ENCODE assay signal across 13 mouse cellular contexts in genomic region chr11:106503425-106503717, GRCm38 (mm10). TPM values are rescaled to one million over a fixed set of nuclear protein-coding genes. Genes with fewer than 3 reads are reported as not detected.
A peak's percentile ranks its signal among the peaks of the same experiment; 100 is the strongest.
DNase-seq lines count a peak whose midpoint lies in the region; ATAC-seq and TF ChIP-seq lines count a peak whose summit lies in the region.
"Had no signal": no experiment of that assay in that cellular context is flagged by ENCODE, and none has a peak within 500 bp of the region (broad histone marks: within the 10 kb centered on the region; RNA-seq: fewer than 3 reads in every experiment).

No protein-coding gene starts in this region.

- H3K27ac ChIP-seq in kidney, embryonic 14.5 days (ENCODE audit: low read depth, low read length), result peak overlapping the region; percentile 38; the same call in 1 of the 2 replicates
- H3K27ac ChIP-seq in stomach, embryonic 15.5 days, result 0 out of 2 replicates have a peak overlapping the region, but pooled peaks have one; percentile 97
- no peak overlapping the region for H3K27ac ChIP-seq in stomach, postnatal 0 days (replicated peaks)
- H3K27ac ChIP-seq in limb, embryonic 13.5 days, result peak overlapping the region; percentile 48; the same call in 1 of the 2 replicates
- no peak overlapping the region for H3K27ac ChIP-seq in midbrain, embryonic 15.5 days
- H3K27ac ChIP-seq: neural tube, embryonic 15.5 days had no signal

- TF ChIP-seq EP300 in stomach, postnatal 0 days (optimal IDR thresholded peaks at IDR 0.05), result no peak

- H3K4me2 ChIP-seq in kidney, embryonic 14.5 days (replicated peaks; ENCODE audit: low read depth, low read length), result no peak overlapping the region
- no peak overlapping the region for H3K4me2 ChIP-seq in stomach, embryonic 15.5 days
- no peak overlapping the region for H3K4me2 ChIP-seq in stomach, postnatal 0 days (replicated peaks; ENCODE audit: low read depth)
- no peak overlapping the region for H3K4me2 ChIP-seq in limb, embryonic 13.5 days (replicated peaks)
- H3K4me2 ChIP-seq in midbrain, embryonic 15.5 days, result no peak overlapping the region
- H3K4me2 ChIP-seq: hindbrain, embryonic 14.5 days; neural tube, embryonic 15.5 days had no signal

- no peak for TF ChIP-seq CTCF in stomach, postnatal 0 days (IDR thresholded peaks at IDR 0.05; ENCODE audit: low read depth)

- ATAC-seq in kidney, embryonic 14.5 days (ENCODE audit: low FRiP score, low TSS enrichment), result no peak
- ATAC-seq in stomach, embryonic 15.5 days (ENCODE audit: insufficient read depth, low FRiP score, low read depth), result no peak
- ATAC-seq in stomach, postnatal 0 days (ENCODE audit: low FRiP score, low TSS enrichment), result no peak
- ATAC-seq in limb, embryonic 13.5 days (ENCODE audit: low FRiP score, low read depth), result no peak
- ATAC-seq in midbrain, embryonic 15.5 days (replicated peaks), result no peak

- H3K4me1 ChIP-seq in kidney, embryonic 14.5 days (ENCODE audit: control insufficient read depth, insufficient read depth, low read length), result 0 out of 2 replicates have a peak, but pooled peaks cover 5% of the 10 kb centered on the region
- H3K4me1 ChIP-seq in stomach, embryonic 15.5 days, result no peaks in the 10 kb centered on the region
- no peaks in the 10 kb centered on the region for H3K4me1 ChIP-seq in stomach, postnatal 0 days (replicated peaks; ENCODE audit: control insufficient read depth, insufficient read depth)
- peaks cover 9% of the 10 kb centered on the region; the same call in 1 of the 2 replicates for H3K4me1 ChIP-seq in limb, embryonic 13.5 days
- peaks cover 14% of the 10 kb centered on the region for H3K4me1 ChIP-seq in midbrain, embryonic 15.5 days

- no peaks in the 10 kb centered on the region for H3K36me3 ChIP-seq in kidney, embryonic 14.5 days (ENCODE audit: control insufficient read depth, insufficient read depth, low read length)
- no peaks in the 10 kb centered on the region for H3K36me3 ChIP-seq in stomach, embryonic 15.5 days
- no peaks in the 10 kb centered on the region for H3K36me3 ChIP-seq in stomach, postnatal 0 days (ENCODE audit: control insufficient read depth, insufficient read depth, low read length)
- peaks cover 11% of the 10 kb centered on the region for H3K36me3 ChIP-seq in limb, embryonic 13.5 days
- H3K36me3 ChIP-seq in midbrain, embryonic 15.5 days (replicated peaks), result no peaks in the 10 kb centered on the region; the same call in 1 of the 2 replicates

- H3K4me3 ChIP-seq in kidney, embryonic 14.5 days (ENCODE audit: low read length), result no peak overlapping the region
- H3K4me3 ChIP-seq in stomach, embryonic 15.5 days (replicated peaks), result no peak overlapping the region
- no peak overlapping the region for H3K4me3 ChIP-seq in stomach, postnatal 0 days (ENCODE audit: low read depth, low read length)
- no peak overlapping the region for H3K4me3 ChIP-seq in limb, embryonic 13.5 days
- no peak overlapping the region for H3K4me3 ChIP-seq in midbrain, embryonic 15.5 days
- H3K4me3 ChIP-seq: megakaryocyte, embryonic 14.5 days; neural tube, embryonic 15.5 days had no signal

- H3K9ac ChIP-seq in kidney, embryonic 14.5 days (ENCODE audit: low read depth, low read length), result no peak overlapping the region
- H3K9ac ChIP-seq in stomach, embryonic 15.5 days, result no peak overlapping the region
- H3K9ac ChIP-seq in stomach, postnatal 0 days (ENCODE audit: low read length), result no peak overlapping the region
- no peak overlapping the region for H3K9ac ChIP-seq in limb, embryonic 13.5 days
- H3K9ac ChIP-seq in midbrain, embryonic 15.5 days, result no peak overlapping the region
- H3K9ac ChIP-seq: hindbrain, embryonic 14.5 days; neural tube, embryonic 15.5 days had no signal

- DNase-seq in kidney, adult 8-10 months, result no peak
- DNase-seq in stomach, postnatal 0 days (ENCODE audit: low spot score), result no peak
- DNase-seq in adrenal gland, postnatal 10 days, result no peak
- DNase-seq: cerebellum, adult 18-20 months; heart, adult 18-20 months; kidney, postnatal 4 days had no signal

- WGBS in kidney, embryonic 14.5 days, result 69% methylated on average over 4 of the region's 4 CpGs
- WGBS in stomach, embryonic 15.5 days, result 59% methylated on average over 4 of the region's 4 CpGs
- WGBS in stomach, postnatal 0 days, result 62% methylated on average over 4 of the region's 4 CpGs
- WGBS in limb, embryonic 13.5 days, result 75% methylated on average over 4 of the region's 4 CpGs
- 82% methylated on average over 4 of the region's 4 CpGs for WGBS in midbrain, embryonic 15.5 days

- no peaks in the 10 kb centered on the region for H3K9me3 ChIP-seq in kidney, embryonic 14.5 days (ENCODE audit: control insufficient read depth, low read length)
- H3K9me3 ChIP-seq in stomach, embryonic 15.5 days, result no peaks in the 10 kb centered on the region
- no peaks in the 10 kb centered on the region for H3K9me3 ChIP-seq in stomach, postnatal 0 days (ENCODE audit: control insufficient read depth, low read length)
- H3K9me3 ChIP-seq in limb, embryonic 13.5 days, result no peaks in the 10 kb centered on the region
- H3K9me3 ChIP-seq in midbrain, embryonic 15.5 days, result no peaks in the 10 kb centered on the region
- H3K9me3 ChIP-seq: megakaryocyte, embryonic 14.5 days; neural tube, embryonic 15.5 days had no signal

- no peaks in the 10 kb centered on the region for H3K27me3 ChIP-seq in kidney, embryonic 14.5 days (ENCODE audit: control insufficient read depth, insufficient read depth, low read length)
- no peaks in the 10 kb centered on the region for H3K27me3 ChIP-seq in stomach, embryonic 15.5 days (replicated peaks)
- no peaks in the 10 kb centered on the region for H3K27me3 ChIP-seq in stomach, postnatal 0 days (ENCODE audit: control insufficient read depth, insufficient read depth, low read length)
- H3K27me3 ChIP-seq in limb, embryonic 13.5 days, result no peaks in the 10 kb centered on the region
- no peaks in the 10 kb centered on the region for H3K27me3 ChIP-seq in midbrain, embryonic 15.5 days (replicated peaks)
- H3K27me3 ChIP-seq: megakaryocyte, embryonic 14.5 days; neural tube, embryonic 15.5 days had no signal

RNA-seq across cellular contexts. Expression of gene Ern1, which starts 15.7 kb away (rescaled TPM):
- 4.0 and 9.0 TPM in 2 replicates for polyA plus RNA-seq in kidney, embryonic 14.5 days (2014; fragmentation: Nextera tagmentation; extraction: Ambion mirVana)
- 7.5 and 9.4 TPM in 2 replicates for polyA plus RNA-seq in stomach, embryonic 15.5 days (2015; fragmentation: Nextera tagmentation; extraction: Ambion mirVana)
- 3.0 and 3.7 TPM in 2 replicates for polyA plus RNA-seq in stomach, postnatal 0 days (2015; fragmentation: Nextera tagmentation; extraction: Ambion mirVana)
- 6.8 and 7.6 TPM in 2 replicates for polyA plus RNA-seq in limb, embryonic 13.5 days (2015; fragmentation: Nextera tagmentation; extraction: Ambion mirVana)
- total RNA-seq in adrenal gland, postnatal 10 days (2021), result 10 to 100 TPM; 54.8 to 63.0 TPM
- 6.0 and 7.6 TPM in 2 replicates for polyA plus RNA-seq in midbrain, embryonic 15.5 days (2015; fragmentation: Nextera tagmentation; extraction: Ambion mirVana)

Comparison
In these comparisons a context has a peak if more than half of its experiments do, and no peak if none do; other contexts are left out.
1. H3K27ac ChIP-seq: peak in kidney, embryonic 14.5 days (single experiment), stomach, embryonic 15.5 days (single experiment) and limb, embryonic 13.5 days (single experiment); none in stomach, postnatal 0 days (single experiment) and midbrain, embryonic 15.5 days (single experiment).